Comparison of ENCODE assay signal across 20 mouse cellular contexts in the genomic region with DNA sequence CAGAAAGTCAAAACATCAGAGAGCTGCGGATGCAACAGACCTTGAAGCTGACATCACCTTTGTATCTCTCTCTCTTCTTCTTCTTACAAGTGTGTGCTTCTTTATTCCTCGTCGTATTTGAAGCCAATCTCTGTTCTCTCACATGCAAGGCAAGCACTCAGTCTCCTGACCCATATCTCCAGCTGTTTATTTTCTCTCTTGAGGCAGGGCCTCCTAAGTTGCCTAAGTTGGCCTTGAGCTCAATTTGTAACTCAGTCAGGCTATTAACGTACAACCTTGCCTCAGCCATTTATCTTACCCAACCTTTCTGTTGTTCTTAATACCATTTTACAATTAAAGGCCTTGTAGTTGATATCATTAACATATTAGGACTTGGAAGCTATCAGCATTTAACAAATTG.
DNase-seq lines count a peak whose midpoint lies in the region; ATAC-seq lines count a peak whose summit lies in the region.
"Had no signal": no experiment of that assay in that cellular context is flagged by ENCODE, and none has a peak within 500 bp of the region (broad histone marks: within the 10 kb centered on the region; RNA-seq: fewer than 3 reads in every experiment).

No protein-coding gene starts in this region.

- H3K27ac ChIP-seq in heart, embryonic 12.5 days (ENCODE audit: poor library complexity, severe bottlenecking), result no peak overlapping the region
- H3K27ac ChIP-seq: embryonic facial prominence, embryonic 13.5 days; embryonic facial prominence, embryonic 15.5 days; forebrain, embryonic 10.5 days; forebrain, embryonic 12.5 days had no signal

- no peaks in the 10 kb centered on the region for H3K4me1 ChIP-seq in heart, embryonic 12.5 days (replicated peaks)
- H3K4me1 ChIP-seq: embryonic facial prominence, embryonic 13.5 days; embryonic facial prominence, embryonic 15.5 days; forebrain, embryonic 12.5 days had no signal

- no peak overlapping the region for H3K4me3 ChIP-seq in heart, embryonic 12.5 days
- H3K4me3 ChIP-seq: embryonic facial prominence, embryonic 13.5 days; embryonic facial prominence, embryonic 15.5 days; erythroblast, embryonic 14.5 days; forebrain, embryonic 10.5 days; forebrain, embryonic 12.5 days had no signal

- no peak overlapping the region for H3K4me2 ChIP-seq in heart, embryonic 12.5 days
- H3K4me2 ChIP-seq: embryonic facial prominence, embryonic 13.5 days; embryonic facial prominence, embryonic 15.5 days; forebrain, embryonic 12.5 days had no signal

- peak; percentile 24 for DNase-seq in adrenal gland, adult 8-10 months
- DNase-seq in adrenal gland, adult 18-20 months (ENCODE audit: low spot score in 2 of 2), result no peak
- peak; percentile 53 for DNase-seq in heart, adult 11 months
- DNase-seq in retina, postnatal 1 day, result peak; percentile 4
- no peak for DNase-seq in retina, embryonic 14.5 days (ENCODE audit: low spot score)
- DNase-seq: cerebellum, adult 11 months; cerebellum, adult 18-20 months; cerebellum, adult 8-10 months; cerebellum, adult 9-11 months; cerebellum, postnatal 14 days; cerebellum, postnatal 36 days; embryo, embryonic 11 days had no signal

- H3K27me3 ChIP-seq in heart, embryonic 12.5 days (replicated peaks), result no peaks in the 10 kb centered on the region
- H3K27me3 ChIP-seq: embryonic facial prominence, embryonic 13.5 days; embryonic facial prominence, embryonic 15.5 days; forebrain, embryonic 12.5 days had no signal

- no peaks in the 10 kb centered on the region for H3K36me3 ChIP-seq in heart, embryonic 12.5 days
- H3K36me3 ChIP-seq: embryonic facial prominence, embryonic 13.5 days; embryonic facial prominence, embryonic 15.5 days; forebrain, embryonic 10.5 days; forebrain, embryonic 12.5 days had no signal

- WGBS in heart, embryonic 12.5 days, result 76% methylated on average over 4 of the region's 4 CpGs

- ATAC-seq in heart, embryonic 12.5 days (ENCODE audit: insufficient number of reproducible peaks, low FRiP score), result no peak
- ATAC-seq: forebrain, embryonic 14.5 days; forebrain, embryonic 16.5 days had no signal

- H3K9me3 ChIP-seq in heart, embryonic 12.5 days (replicated peaks), result no peaks in the 10 kb centered on the region
- H3K9me3 ChIP-seq: embryonic facial prominence, embryonic 13.5 days; embryonic facial prominence, embryonic 15.5 days; forebrain, embryonic 10.5 days; forebrain, embryonic 12.5 days had no signal

- no peak overlapping the region for H3K9ac ChIP-seq in heart, embryonic 12.5 days
- H3K9ac ChIP-seq: embryonic facial prominence, embryonic 13.5 days; embryonic facial prominence, embryonic 15.5 days; forebrain, embryonic 12.5 days had no signal

Comparison
In these comparisons a context has a peak if more than half of its experiments do, and no peak if none do; other contexts are left out.
1. DNase-seq: peak in adrenal gland, adult 8-10 months (single experiment), heart, adult 11 months (single experiment) and retina, postnatal 1 day (single experiment); none in adrenal gland, adult 18-20 months (0 of 2) and retina, embryonic 14.5 days (single experiment).